ENCODE assay signal across 8 mouse cellular contexts in genomic region chr12:65075733-65076310, GRCm38 (mm10). TPM values are rescaled to one million over a fixed set of nuclear protein-coding genes. Genes with fewer than 3 reads are reported as not detected.
A peak's percentile ranks its signal among the peaks of the same experiment; 100 is the strongest.
DNase-seq lines count a peak whose midpoint lies in the region; ATAC-seq and TF ChIP-seq lines count a peak whose summit lies in the region.

No protein-coding gene starts in this region.

- H3K27me3 ChIP-seq in lung, embryonic 14.5 days (ENCODE audit: insufficient read depth, low read length), result no peaks in the 10 kb centered on the region
- H3K27me3 ChIP-seq in forebrain, embryonic 14.5 days (replicated peaks; ENCODE audit: control insufficient read depth, insufficient read depth, low read length), result no peaks in the 10 kb centered on the region
- no peaks in the 10 kb centered on the region for H3K27me3 ChIP-seq in liver, embryonic 16.5 days (ENCODE audit: control insufficient read depth, insufficient read depth, low read depth, low read length)

- H3K9me3 ChIP-seq in lung, embryonic 14.5 days (ENCODE audit: low read depth, low read length), result no peaks in the 10 kb centered on the region
- H3K9me3 ChIP-seq in forebrain, embryonic 14.5 days (replicated peaks; ENCODE audit: control insufficient read depth, low read length), result no peaks in the 10 kb centered on the region
- no peaks in the 10 kb centered on the region for H3K9me3 ChIP-seq in liver, embryonic 16.5 days (replicated peaks; ENCODE audit: control insufficient read depth, low read length)

- H3K9ac ChIP-seq in lung, embryonic 14.5 days, result peak overlapping the region; percentile 80
- peak overlapping the region; percentile 76 for H3K9ac ChIP-seq in forebrain, embryonic 14.5 days (ENCODE audit: low read length)
- peak overlapping the region; percentile 88 for H3K9ac ChIP-seq in liver, embryonic 16.5 days (ENCODE audit: low read depth, low read length)

- H3K4me2 ChIP-seq in lung, embryonic 14.5 days, result peak overlapping the region; percentile 82
- peak overlapping the region; percentile 79 for H3K4me2 ChIP-seq in forebrain, embryonic 14.5 days (ENCODE audit: low read length)
- H3K4me2 ChIP-seq in liver, embryonic 16.5 days (ENCODE audit: low read depth, low read length), result peak overlapping the region; percentile 96

- peak overlapping the region; percentile 76 for H3K27ac ChIP-seq in lung, embryonic 14.5 days (ENCODE audit: low read depth)
- H3K27ac ChIP-seq in forebrain, embryonic 14.5 days (ENCODE audit: low read depth, low read length), result peak overlapping the region; percentile 80
- peak overlapping the region; percentile 72 for H3K27ac ChIP-seq in liver, embryonic 16.5 days (ENCODE audit: low read length)

- no peak for TF ChIP-seq CTCF in lung, embryonic 14.5 days (IDR thresholded peaks at IDR 0.05; ENCODE audit: low read depth)

- peaks cover 16% of the 10 kb centered on the region; the same call in 1 of the 2 replicates for H3K36me3 ChIP-seq in lung, embryonic 14.5 days (ENCODE audit: insufficient read depth)
- H3K36me3 ChIP-seq in forebrain, embryonic 14.5 days (ENCODE audit: control insufficient read depth, insufficient read depth, low read length), result 0 out of 2 replicates have a peak, but pooled peaks cover 4% of the 10 kb centered on the region
- H3K36me3 ChIP-seq in liver, embryonic 16.5 days (ENCODE audit: control insufficient read depth, insufficient read depth), result no peaks in the 10 kb centered on the region

- peaks cover 14% of the 10 kb centered on the region; the same call in 1 of the 2 replicates for H3K4me1 ChIP-seq in lung, embryonic 14.5 days (ENCODE audit: insufficient read depth)
- peaks cover 19% of the 10 kb centered on the region for H3K4me1 ChIP-seq in forebrain, embryonic 14.5 days (ENCODE audit: control insufficient read depth, insufficient read depth, low read length)
- H3K4me1 ChIP-seq in liver, embryonic 16.5 days (ENCODE audit: control insufficient read depth, low read depth, low read length), result peaks cover 31% of the 10 kb centered on the region

- under 1% methylated on average over 41 of the region's 41 CpGs for WGBS in lung, embryonic 14.5 days
- WGBS in forebrain, embryonic 14.5 days, result 0% methylated on average over 37 of the region's 41 CpGs
- WGBS in liver, embryonic 16.5 days (ENCODE audit: insufficient replicate concordance), result under 1% methylated on average over 41 of the region's 41 CpGs

- peak; percentile 0; the same call in 1 of the 2 replicates for ATAC-seq in lung, embryonic 14.5 days (ENCODE audit: insufficient read depth)
- peak; percentile 14 for ATAC-seq in forebrain, embryonic 14.5 days
- ATAC-seq in liver, embryonic 16.5 days (ENCODE audit: low read depth), result peak; percentile 0; the same call in 1 of the 2 replicates
- no peak for ATAC-seq in monocyte, adult 5-6 weeks (replicated peaks; ENCODE audit: insufficient number of reproducible peaks, low FRiP score, low TSS enrichment, poor library complexity, severe bottlenecking)

- peak; percentile 27 for DNase-seq in adrenal gland, adult 8-10 months
- no peak for DNase-seq in adrenal gland, postnatal 4 days (ENCODE audit: low spot score in 2 of 2)
- DNase-seq in lung, embryonic 14.5 days, result no peak
- no peak for DNase-seq in lung, postnatal 4 days
- DNase-seq in forebrain, embryonic 14.5 days (ENCODE audit: low spot score), result no peak
- no peak for DNase-seq in embryo, embryonic 9.5 days (ENCODE audit: extremely low spot score)

- H3K4me3 ChIP-seq in lung, embryonic 14.5 days (ENCODE audit: low read depth, low read length), result peak overlapping the region; percentile 83
- H3K4me3 ChIP-seq in forebrain, embryonic 14.5 days (ENCODE audit: low read depth, low read length), result peak overlapping the region; percentile 64
- H3K4me3 ChIP-seq in liver, embryonic 16.5 days (ENCODE audit: low read depth, low read length), result peak overlapping the region; percentile 84

RNA-seq across cellular contexts. Expression of gene Fancm, which starts 0.4 kb away (rescaled TPM):
- 10 to 100 TPM; 11.2 to 13.3 (median 11.9) TPM for total RNA-seq in adrenal gland, adult 8-10 months (2022)
- total RNA-seq in adrenal gland, postnatal 4 days (2021), result 10 to 100 TPM; 15.3 to 16.1 TPM
- 12.0 and 17.6 TPM in 2 replicates for polyA plus RNA-seq in lung, embryonic 14.5 days (2014; fragmentation: Nextera tagmentation; extraction: Ambion mirVana)
- polyA plus RNA-seq in forebrain, embryonic 14.5 days (2014; fragmentation: Nextera tagmentation; extraction: Ambion mirVana), result 6.6 and 9.7 TPM in 2 replicates
- 3.2 and 4.0 TPM in 2 replicates for polyA plus RNA-seq in liver, embryonic 16.5 days (2015; fragmentation: Nextera tagmentation; extraction: Ambion mirVana)
- 8.7 to 19.3 TPM (median 12.0 TPM) in 3 replicates for total RNA-seq in monocyte, adult 5-6 weeks (2017)

RNA-seq across cellular contexts. Expression of gene Fkbp3, which starts 2.0 kb away (rescaled TPM):
- total RNA-seq in adrenal gland, adult 8-10 months (2022), result 100 to 1,000 TPM in 3 of 4 experiments, 10 to 100 TPM in 1; 100.0 to 144 (median 129) TPM
- 100 to 1,000 TPM; 150 to 153 TPM for total RNA-seq in adrenal gland, postnatal 4 days (2021)
- 408 and 417 TPM in 2 replicates for polyA plus RNA-seq in lung, embryonic 14.5 days (2014; fragmentation: Nextera tagmentation; extraction: Ambion mirVana)
- polyA plus RNA-seq in forebrain, embryonic 14.5 days (2014; fragmentation: Nextera tagmentation; extraction: Ambion mirVana), result 443 and 466 TPM in 2 replicates
- polyA plus RNA-seq in liver, embryonic 16.5 days (2015; fragmentation: Nextera tagmentation; extraction: Ambion mirVana), result 101 and 105 TPM in 2 replicates
- 143 to 181 TPM (median 145 TPM) in 3 replicates for total RNA-seq in monocyte, adult 5-6 weeks (2017)

RNA-seq across cellular contexts. Expression of gene Prpf39, which starts 39.7 kb away (rescaled TPM):
- 10 to 100 TPM; 23.6 to 70.7 (median 44.5) TPM for total RNA-seq in adrenal gland, adult 8-10 months (2022)
- 10 to 100 TPM; 66.2 to 66.3 TPM for total RNA-seq in adrenal gland, postnatal 4 days (2021)
- 60.3 and 61.1 TPM in 2 replicates for polyA plus RNA-seq in lung, embryonic 14.5 days (2014; fragmentation: Nextera tagmentation; extraction: Ambion mirVana)
- 38.4 and 49.4 TPM in 2 replicates for polyA plus RNA-seq in forebrain, embryonic 14.5 days (2014; fragmentation: Nextera tagmentation; extraction: Ambion mirVana)
- polyA plus RNA-seq in liver, embryonic 16.5 days (2015; fragmentation: Nextera tagmentation; extraction: Ambion mirVana), result 13.6 and 16.4 TPM in 2 replicates
- 95.9 to 148 TPM (median 102 TPM) in 3 replicates for total RNA-seq in monocyte, adult 5-6 weeks (2017)
